Mouse (Mus musculus): ENCODE results near the gene Crybg3.
"Not testable (repeated sequence)": the region's sequence is repeated elsewhere in the genome, so short reads cannot be mapped to it uniquely, and the experiment has no call there.

Gene Crybg3

GRCm38 (mm10) chr16:59526939-59527338 lies 73.8 kb downstream of the Crybg3 start:
- DNase-seq: no peak

- DNase-seq: no peak
Measured at GRCm38 (mm10) chr16:59521752-59522423, 78.9 kb downstream of the Crybg3 start.

GRCm38 (mm10) chr16:59517447-59518219 lies 83.1 kb downstream of the Crybg3 start:
- DNase-seq: no peak

GRCm38 (mm10) chr16:59516965-59517364 lies 83.8 kb downstream of the Crybg3 start:
- no peak for DNase-seq

- no peak for DNase-seq
Measured at GRCm38 (mm10) chr16:59515169-59515568, 85.6 kb downstream of the Crybg3 start.

- DNase-seq: no peak
Measured at GRCm38 (mm10) chr16:59509830-59510229, 90.9 kb downstream of the Crybg3 start.

GRCm38 (mm10) chr16:59499180-59499579 lies 101.6 kb downstream of the Crybg3 start:
- DNase-seq: no peak

- no peak for DNase-seq
Measured at GRCm38 (mm10) chr16:59497947-59498346, 102.8 kb downstream of the Crybg3 start.

- DNase-seq: no peak
Measured at GRCm38 (mm10) chr16:59493199-59493598, 107.6 kb downstream of the Crybg3 start.

GRCm38 (mm10) chr16:59487975-59488548 lies 112.7 kb downstream of the Crybg3 start:
- DNase-seq: no peak

GRCm38 (mm10) chr16:59487239-59487638 lies 113.5 kb downstream of the Crybg3 start:
- no peak for DNase-seq

- no peak for DNase-seq
Measured at GRCm38 (mm10) chr16:59477955-59478354, 122.8 kb downstream of the Crybg3 start.

GRCm38 (mm10) chr16:59474788-59475187 lies 126.0 kb downstream of the Crybg3 start:
- DNase-seq: peak; percentile 74

- no peak for DNase-seq
Measured at GRCm38 (mm10) chr16:59472546-59472945, 128.2 kb downstream of the Crybg3 start.

GRCm38 (mm10) chr16:59471637-59472278 lies 129.0 kb downstream of the Crybg3 start, which contains the start of gene Riox2:
TSS of gene Riox2 (plus strand) at chr16:59471775.
- peak; percentile 82 for DNase-seq

GRCm38 (mm10) chr16:59469846-59470245 lies 130.9 kb downstream of the Crybg3 start:
- DNase-seq: no peak

- DNase-seq: no peak
Measured at GRCm38 (mm10) chr16:59463973-59464372, 136.8 kb downstream of the Crybg3 start.

GRCm38 (mm10) chr16:59463567-59463966 lies 137.2 kb downstream of the Crybg3 start:
- no peak for DNase-seq

- DNase-seq: not testable (repeated sequence)
Measured at GRCm38 (mm10) chr16:59459259-59459861, 141.4 kb downstream of the Crybg3 start.

- no peak for DNase-seq
Measured at GRCm38 (mm10) chr16:59451813-59452212, 149.0 kb downstream of the Crybg3 start.

GRCm38 (mm10) chr16:59449092-59449491 lies 151.7 kb downstream of the Crybg3 start:
- no peak for DNase-seq

- no peak for DNase-seq
Measured at GRCm38 (mm10) chr16:59448181-59448580, 152.6 kb downstream of the Crybg3 start.

Data from lung, postnatal 14 days (tissue).